Mouse (Mus musculus) lung, embryonic 14.5 days (tissue): ENCODE results near the gene Gm5105. TPM values are rescaled to one million over a fixed set of nuclear protein-coding genes. Genes with fewer than 3 reads are reported as not detected.
A peak's percentile ranks its signal among the peaks of the same experiment; 100 is the strongest.

Experiments
- ATAC-seq: fragments of 200-750 bp; cut with Nextera tagmentation; 2 replicates; pipeline ENCODE4 v1.8.0; 2017; ENCODE audit warnings: mild to moderate bottlenecking, moderate TSS enrichment, moderate library complexity; ENCODE audit not compliant: insufficient read depth
- DNase-seq: peaks from one replicate; pipeline ENCODE4 v3.0.0-alpha.2; 2015
- H3K27ac ChIP-seq: fragments of 300-500 bp; sonication (generic); 2 replicates; pipeline ENCODE4 v1.5.1; 2014; ENCODE audit warnings: low read depth, mild to moderate bottlenecking, moderate library complexity
- H3K27me3 ChIP-seq: fragments of 300-500 bp; sonication (generic); 2 replicates; pipeline ENCODE4 v1.6.1; 2014; ENCODE audit warnings: low read length, control low read depth; ENCODE audit not compliant: insufficient read depth
- H3K36me3 ChIP-seq: fragments of 300-500 bp; sonication (generic); 2 replicates; pipeline ENCODE4 v1.6.1; 2014; ENCODE audit warnings: control low read depth; ENCODE audit not compliant: insufficient read depth
- H3K4me1 ChIP-seq: fragments of 300-500 bp; sonication (generic); 2 replicates; pipeline ENCODE4 v1.6.1; 2014; ENCODE audit warnings: antibody characterized with exemption, control low read depth; ENCODE audit not compliant: insufficient read depth
- H3K4me2 ChIP-seq: fragments of 300-500 bp; sonication (generic); 2 replicates; pipeline ENCODE4 v1.6.1; 2014; ENCODE audit warnings: mild to moderate bottlenecking
- H3K4me3 ChIP-seq: fragments of 300-500 bp; sonication (generic); 2 replicates; pipeline ENCODE4 v1.5.1; 2014; ENCODE audit warnings: low read depth, low read length
- H3K9ac ChIP-seq: fragments of 300-500 bp; sonication (generic); 2 replicates; pipeline ENCODE4 v1.6.1; 2014
- H3K9me3 ChIP-seq: fragments of 300-500 bp; sonication (generic); 2 replicates; pipeline ENCODE4 v1.6.1; 2016; ENCODE audit warnings: low read depth, low read length, control low read depth
- CTCF ChIP-seq: IDR thresholded peaks from 2 replicates; pipeline ENCODE4 v1.5.1; 2016; ENCODE audit warnings: antibody characterized with exemption, low read depth
- WGBS: fragments of 180-500 bp; shearing (Covaris S2); extraction: QIAGEN DNeasy Blood & Tissue Kit; methylation state at CpG from one replicate; pipeline ENCODE4 v1.1.7; 2014; 5-methylcytosine and 5-hydroxymethylcytosine counted together
- polyA plus RNA-seq: library from polyadenylated mRNA; unstranded; fragments of >200 nt; fragmentation: Nextera tagmentation; extraction: Ambion mirVana; gene quantifications from 2 replicates; pipeline ENCODE4 v1.2.1, GENCODE M21; 2014

The Gm5105 gene
- polyA plus RNA-seq, 1 experiment from 2014 or later: not detected

DNA sequence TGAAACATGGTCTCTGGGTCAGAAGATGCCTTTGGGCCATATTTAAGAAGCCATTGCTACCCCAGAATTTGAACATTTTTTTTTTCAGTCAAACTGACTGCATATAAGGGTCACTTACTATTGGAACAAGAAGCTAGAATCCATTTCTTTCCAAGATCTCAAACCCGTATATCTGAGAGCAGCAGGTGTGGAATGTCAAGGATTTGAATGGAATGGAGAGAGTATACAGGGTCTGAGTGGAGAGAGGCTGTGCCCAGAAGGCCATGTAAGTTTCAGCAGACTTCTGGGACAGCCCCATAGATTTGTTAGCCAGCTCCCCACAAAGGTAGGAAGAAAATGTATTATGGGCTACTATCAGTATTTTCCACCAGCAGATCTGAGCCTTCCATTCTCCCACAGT, 11.5 kb upstream of the Gm5105 start:
- Histone ChIP-seq H3K4me2 (no peak overlapping the region), H3K4me1 (peaks cover 4% of the 10 kb centered on the region; the same call in 1 of the 2 replicates), H3K36me3 (no peaks in the 10 kb centered on the region), H3K9me3 (no peaks in the 10 kb centered on the region), H3K9ac (no peak overlapping the region), H3K4me3 (no peak overlapping the region), H3K27ac (peak overlapping the region; percentile 46; the same call in 1 of the 2 replicates), H3K27me3 (no peaks in the 10 kb centered on the region)
- no peak for TF ChIP-seq CTCF
- WGBS: 33% methylated on average over 1 of the region's 1 CpGs
- 0 out of 2 replicates have a peak, but pooled peaks have one; percentile 58 for ATAC-seq
- no peak for DNase-seq

DNA sequence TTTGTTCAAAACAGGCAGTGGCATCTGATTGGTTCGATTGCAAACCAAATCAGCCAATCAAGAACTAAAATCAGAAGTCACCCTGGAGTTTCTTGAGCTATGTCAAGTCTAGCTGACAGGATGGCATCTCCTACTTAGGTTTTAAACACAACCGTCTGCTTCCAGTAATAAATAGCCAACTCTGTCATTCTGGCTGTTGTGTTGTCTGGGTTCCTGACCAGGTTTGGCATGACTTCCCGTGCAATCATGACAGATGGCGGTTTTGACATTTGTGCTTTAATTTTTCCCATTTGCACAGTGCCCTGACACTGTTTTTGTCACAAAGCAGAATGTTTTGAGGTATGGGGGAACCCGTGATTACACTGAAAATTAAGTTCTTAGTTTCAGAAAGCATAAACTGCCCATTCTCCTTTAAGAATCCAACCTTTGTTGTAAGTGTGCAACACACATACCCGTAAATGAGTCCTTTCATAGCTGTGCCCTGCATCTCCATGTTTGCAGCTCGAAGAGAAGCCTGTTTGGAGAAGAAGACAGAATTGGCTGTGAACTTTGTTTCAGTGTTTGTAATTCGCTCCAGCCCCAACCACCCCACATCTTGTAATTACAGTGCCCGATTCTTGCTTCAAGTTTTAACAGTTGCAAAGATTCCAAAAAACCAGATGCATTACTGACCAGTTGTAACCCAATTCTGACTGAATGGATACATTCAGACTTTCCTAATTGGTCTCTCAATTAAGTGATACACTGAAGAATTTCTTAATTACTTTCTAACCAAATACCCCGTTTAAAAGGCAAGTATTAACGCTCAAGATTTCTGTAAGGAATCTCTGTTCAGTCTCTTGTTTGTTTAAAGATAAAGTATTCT, 10.5 kb upstream of the Gm5105 start:
- no peaks in the 10 kb centered on the region for H3K27me3 ChIP-seq
- no peak overlapping the region for H3K4me2 ChIP-seq
- 67% methylated on average over 11 of the region's 11 CpGs for WGBS
- no peak for DNase-seq
- H3K36me3 ChIP-seq: no peaks in the 10 kb centered on the region
- H3K9me3 ChIP-seq: no peaks in the 10 kb centered on the region
- no peak for ATAC-seq
- H3K4me3 ChIP-seq: no peak overlapping the region
- no peak overlapping the region for H3K9ac ChIP-seq
- TF ChIP-seq CTCF: no peak
- peaks cover 4% of the 10 kb centered on the region; the same call in 1 of the 2 replicates for H3K4me1 ChIP-seq
- no peak overlapping the region for H3K27ac ChIP-seq

GRCm38 (mm10) chr3:138075209-138075608, 8.0 kb upstream of the Gm5105 start:
- DNase-seq (peak; percentile 48), ATAC-seq (0 out of 2 replicates have a peak, but pooled peaks have one; percentile 44)
- WGBS: 55% methylated on average over 8 of the region's 8 CpGs
- Histone ChIP-seq H3K4me1 (peaks cover 4% of the 10 kb centered on the region; the same call in 1 of the 2 replicates), H3K36me3 (no peaks in the 10 kb centered on the region), H3K4me2 (no peak overlapping the region), H3K9me3 (no peaks in the 10 kb centered on the region), H3K27me3 (no peaks in the 10 kb centered on the region), H3K4me3 (no peak overlapping the region), H3K9ac (no peak overlapping the region), H3K27ac (no peak overlapping the region)
- no peak for TF ChIP-seq CTCF

- H3K27ac ChIP-seq: no peak overlapping the region
- H3K9me3 ChIP-seq: no peaks in the 10 kb centered on the region
- no peak for TF ChIP-seq CTCF
- no peak overlapping the region for H3K4me2 ChIP-seq
- H3K36me3 ChIP-seq: no peaks in the 10 kb centered on the region
- DNase-seq (no peak), ATAC-seq (no peak)
- H3K27me3 ChIP-seq: no peaks in the 10 kb centered on the region
- peaks cover 4% of the 10 kb centered on the region; the same call in 1 of the 2 replicates for H3K4me1 ChIP-seq
- no peak overlapping the region for H3K9ac ChIP-seq
- no peak overlapping the region for H3K4me3 ChIP-seq
- WGBS: 100% methylated on average over 1 of the region's 1 CpGs
These were observed 7.0 kb upstream of the Gm5105 start for GRCm38 (mm10) chr3:138074214-138074613.

DNA sequence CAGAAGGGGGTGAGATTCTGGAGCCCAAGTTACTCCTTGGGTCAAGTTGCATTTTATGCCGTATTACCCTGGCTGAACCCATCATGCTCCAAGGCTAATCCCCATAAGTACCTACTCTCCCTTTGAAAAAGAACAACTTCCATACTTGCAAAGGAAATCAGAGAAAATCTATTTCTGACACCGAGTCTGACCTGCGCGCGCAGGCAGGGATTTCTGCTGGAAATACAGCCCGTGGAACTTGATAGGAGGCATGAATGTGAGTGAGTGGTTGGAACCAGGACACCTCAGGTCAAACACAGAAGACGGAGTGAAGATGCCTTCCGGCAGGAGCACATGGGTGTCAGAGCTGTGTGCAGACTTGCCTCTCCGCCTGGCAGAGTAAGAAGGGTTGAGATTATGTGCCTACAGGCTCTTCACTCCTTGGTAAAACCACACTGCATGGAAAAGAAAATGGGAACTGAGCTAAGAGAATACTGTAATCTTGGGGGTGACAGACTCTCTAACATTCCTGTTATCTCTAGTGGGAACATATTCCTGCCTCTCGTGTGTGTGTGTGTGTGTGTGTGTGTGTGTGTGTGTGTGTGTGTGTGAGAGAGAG, 4.4 kb upstream of the Gm5105 start:
- Histone ChIP-seq H3K9ac (no peak overlapping the region), H3K9me3 (no peaks in the 10 kb centered on the region), H3K4me3 (no peak overlapping the region), H3K4me1 (0 out of 2 replicates have a peak, but pooled peaks cover 4% of the 10 kb centered on the region), H3K36me3 (no peaks in the 10 kb centered on the region), H3K27me3 (no peaks in the 10 kb centered on the region), H3K4me2 (no peak overlapping the region), H3K27ac (no peak overlapping the region)
- 71% methylated on average over 10 of the region's 10 CpGs for WGBS
- DNase-seq (no peak), ATAC-seq (no peak)
- TF ChIP-seq CTCF: no peak

DNA sequence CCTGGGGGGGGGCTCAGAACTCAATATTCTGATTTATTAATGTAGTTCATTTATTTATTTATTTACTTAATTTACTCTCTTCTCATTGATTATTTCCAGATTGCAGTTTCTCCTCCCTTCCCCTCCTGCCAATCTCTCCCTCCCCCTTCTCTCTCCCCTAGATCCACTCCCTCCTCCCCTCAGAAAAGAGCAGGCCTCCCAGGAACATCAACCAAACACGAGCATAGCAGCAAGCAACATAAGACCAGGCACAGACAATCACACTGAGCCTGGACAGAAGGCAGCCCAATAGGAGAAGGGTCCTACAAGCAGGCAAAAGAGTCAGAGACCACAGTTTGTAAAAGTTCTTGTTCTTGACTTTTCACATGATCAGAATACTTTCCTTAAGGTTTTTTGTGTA, 3.8 kb upstream of the Gm5105 start:
- no peak overlapping the region for H3K4me2 ChIP-seq
- no peaks in the 10 kb centered on the region for H3K9me3 ChIP-seq
- H3K9ac ChIP-seq: no peak overlapping the region
- ATAC-seq: no peak
- 0 out of 2 replicates have a peak, but pooled peaks cover 4% of the 10 kb centered on the region for H3K4me1 ChIP-seq
- WGBS: 23% methylated on average over 1 of the region's 1 CpGs
- H3K27me3 ChIP-seq: no peaks in the 10 kb centered on the region
- DNase-seq: no peak
- H3K36me3 ChIP-seq: no peaks in the 10 kb centered on the region
- no peak overlapping the region for H3K27ac ChIP-seq
- H3K4me3 ChIP-seq: no peak overlapping the region
- no peak for TF ChIP-seq CTCF

DNA sequence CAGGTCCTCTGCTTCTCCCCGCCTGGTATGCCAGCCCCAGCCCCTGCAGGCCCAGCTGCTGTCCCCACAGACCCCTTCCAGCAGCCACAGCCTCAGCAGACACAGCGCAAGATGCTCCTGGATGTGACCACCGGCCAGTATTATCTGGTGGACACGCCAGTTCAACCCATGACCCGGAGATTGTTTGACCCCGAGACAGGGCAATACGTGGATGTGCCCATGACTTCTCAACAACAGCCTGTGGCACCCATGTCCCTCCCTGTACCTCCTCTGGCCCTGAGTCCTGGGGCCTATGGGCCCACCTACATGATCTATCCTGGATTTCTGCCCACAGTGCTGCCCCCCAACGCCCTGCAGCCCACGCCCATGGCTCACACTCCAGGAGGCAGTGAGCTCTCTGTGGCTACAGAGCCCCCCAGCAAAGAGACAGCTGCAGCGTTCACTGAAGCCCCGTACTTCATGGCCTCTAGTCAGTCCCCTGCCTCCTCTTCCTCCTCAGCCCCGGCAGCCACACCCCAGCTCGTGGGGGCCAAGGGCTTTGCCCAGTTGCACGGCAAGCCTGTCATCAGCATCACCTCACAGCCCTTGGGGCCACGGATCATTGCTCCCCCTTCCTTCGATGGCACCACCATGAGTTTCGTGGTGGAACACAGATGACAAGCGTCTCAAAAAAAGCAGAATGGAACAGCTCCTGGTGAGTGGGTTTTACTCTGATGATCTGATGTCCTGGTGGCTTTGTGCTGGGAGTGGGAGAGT, 2.7 kb upstream of the Gm5105 start:
- Histone ChIP-seq H3K27ac (no peak overlapping the region), H3K9ac (no peak overlapping the region), H3K9me3 (no peaks in the 10 kb centered on the region), H3K4me1 (peaks cover 4% of the 10 kb centered on the region; the same call in 1 of the 2 replicates), H3K4me3 (no peak overlapping the region), H3K27me3 (no peaks in the 10 kb centered on the region), H3K4me2 (no peak overlapping the region), H3K36me3 (no peaks in the 10 kb centered on the region)
- ATAC-seq: no peak
- 67% methylated on average over 18 of the region's 18 CpGs for WGBS
- TF ChIP-seq CTCF: no peak
- no peak for DNase-seq
